Mouse (Mus musculus) liver, adult 2 months (tissue): ENCODE data around the gene Mrrf. TPM values are rescaled to one million over a fixed set of nuclear protein-coding genes. Genes with fewer than 3 reads are reported as not detected.
A peak's percentile ranks its signal among the peaks of the same experiment; 100 is the strongest.

ENCODE experiments used
- DNase-seq: peaks from one replicate; pipeline ENCODE4 v3.0.0-alpha.2; 2011; ENCODE audit warnings: low read depth, low spot score; ENCODE audit errors: extremely low read depth
- H3K27ac ChIP-seq: fragments of 200-500 bp; replicated peaks from 2 replicates; pipeline ENCODE4 v1.5.1; 2012; ENCODE audit warnings: low read depth, mild to moderate bottlenecking, control low read depth, inconsistent platforms, low read length; ENCODE audit not compliant: insufficient read depth
- H3K27me3 ChIP-seq: fragments of 200-500 bp; 2 replicates; pipeline ENCODE4 v1.6.1; 2012; ENCODE audit warnings: mild to moderate bottlenecking, moderate library complexity, low read length, inconsistent platforms; ENCODE audit not compliant: control insufficient read depth, insufficient read depth
- H3K36me3 ChIP-seq: fragments of 200-500 bp; 2 replicates; pipeline ENCODE4 v1.6.1; 2012; ENCODE audit warnings: low read length, inconsistent platforms; ENCODE audit not compliant: control insufficient read depth, insufficient read depth
- H3K4me1 ChIP-seq: fragments of 200-500 bp; 2 replicates; pipeline ENCODE4 v1.6.1; 2011; ENCODE audit warnings: low read length; ENCODE audit not compliant: control insufficient read depth, insufficient read depth
- H3K4me3 ChIP-seq: fragments of 200-500 bp; 2 replicates; pipeline ENCODE4 v1.5.1; 2011; ENCODE audit warnings: low read depth, mild to moderate bottlenecking, control low read depth, low read length, moderate library complexity; ENCODE audit not compliant: insufficient read depth
- H3K79me2 ChIP-seq: fragments of 200-500 bp; 2 replicates; pipeline ENCODE4 v1.6.1; 2012; ENCODE audit warnings: inconsistent platforms, mild to moderate bottlenecking, low read length, moderate library complexity; ENCODE audit not compliant: control insufficient read depth, insufficient read depth
- H3K9ac ChIP-seq: fragments of 200-500 bp; 2 replicates; pipeline ENCODE4 v1.6.1; 2012; ENCODE audit warnings: low read depth, mild to moderate bottlenecking, control low read depth, inconsistent platforms, low read length
- CTCF ChIP-seq: fragments of 200-500 bp; IDR thresholded peaks from 2 replicates; pipeline ENCODE4 v1.5.1; 2011; ENCODE audit warnings: low read depth, low read length, control low read depth
- POLR2A ChIP-seq: fragments of 200-500 bp; IDR thresholded peaks from 2 replicates; pipeline ENCODE4 v1.6.1; 2011; ENCODE audit warnings: low read length, control low read depth; ENCODE audit not compliant: insufficient read depth; ENCODE audit errors: extremely low read depth
- WGBS: fragments of 180-500 bp; shearing (Covaris S2); methylation state at CpG from one replicate; pipeline ENCODE4 v1.1.7; 2018; 5-methylcytosine and 5-hydroxymethylcytosine counted together
- polyA plus RNA-seq: library from polyadenylated mRNA; depleted of rRNA; stranded (reverse); fragments of >200 nt; gene quantifications from 2 replicates; pipeline ENCODE4 v1.2.3, GENCODE M21; 2012
- total RNA-seq: library from RNA; depleted of rRNA; stranded (reverse); fragments of >200 nt; gene quantifications from 2 replicates; pipeline ENCODE4 v1.2.3, GENCODE M21; 2014

The Mrrf gene
- total and polyA plus RNA-seq, 2 experiments = 20.0 to 28.0 TPM

DNA sequence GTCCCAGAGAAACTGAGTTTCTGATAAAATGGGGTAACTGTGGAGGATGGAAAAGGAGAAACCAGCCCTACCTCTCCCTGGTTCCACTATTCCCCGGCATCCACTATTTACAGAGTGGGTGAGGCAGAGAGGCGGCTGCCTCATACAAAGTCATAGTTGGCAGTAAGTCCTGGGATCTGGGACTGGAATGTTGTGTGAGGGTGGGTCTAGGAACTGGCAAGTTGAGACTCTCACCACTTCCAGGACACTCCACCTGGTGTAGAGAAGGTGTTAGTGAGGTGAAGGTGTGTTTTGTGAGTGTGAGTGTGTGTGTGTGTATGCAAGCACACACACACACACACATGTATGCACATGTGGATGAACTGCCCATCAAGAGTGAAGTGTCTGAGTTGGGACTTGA, 64.6 kb downstream of the Mrrf start:
- H3K79me2 ChIP-seq = no peaks in the 10 kb centered on the region
- H3K9ac ChIP-seq = no peak overlapping the region
- TF ChIP-seq CTCF (no peak), POLR2A (no peak)
- H3K27ac ChIP-seq = no peak overlapping the region
- 47% methylated on average over 2 of the region's 2 CpGs for WGBS
- peaks cover 3% of the 10 kb centered on the region; the same call in 1 of the 2 replicates for H3K27me3 ChIP-seq
- H3K4me1 ChIP-seq = no peaks in the 10 kb centered on the region
- no peak for DNase-seq
- no peak overlapping the region for H3K4me3 ChIP-seq
- no peaks in the 10 kb centered on the region for H3K36me3 ChIP-seq

- no peaks in the 10 kb centered on the region for H3K79me2 ChIP-seq
- DNase-seq = no peak
- TF ChIP-seq POLR2A = no peak
- no peak for TF ChIP-seq CTCF
- peaks cover 5% of the 10 kb centered on the region; the same call in 1 of the 2 replicates for H3K27me3 ChIP-seq
- 38% methylated on average over 18 of the region's 18 CpGs for WGBS
- no peak overlapping the region for H3K27ac ChIP-seq
- no peaks in the 10 kb centered on the region for H3K36me3 ChIP-seq
- no peak overlapping the region for H3K4me3 ChIP-seq
- no peaks in the 10 kb centered on the region for H3K4me1 ChIP-seq
- H3K9ac ChIP-seq = no peak overlapping the region
Observed at GRCm38 (mm10) chr2:36201756-36202610, 65.8 kb downstream of the Mrrf start.

GRCm38 (mm10) chr2:36202611-36202880, 66.4 kb downstream of the Mrrf start:
- Histone ChIP-seq H3K27ac (no peak overlapping the region), H3K27me3 (peaks cover 5% of the 10 kb centered on the region; the same call in 1 of the 2 replicates), H3K4me1 (no peaks in the 10 kb centered on the region), H3K79me2 (no peaks in the 10 kb centered on the region), H3K9ac (no peak overlapping the region), H3K4me3 (no peak overlapping the region), H3K36me3 (no peaks in the 10 kb centered on the region)
- 20% methylated on average over 5 of the region's 5 CpGs for WGBS
- DNase-seq = no peak
- TF ChIP-seq CTCF (no peak), POLR2A (no peak)

DNA sequence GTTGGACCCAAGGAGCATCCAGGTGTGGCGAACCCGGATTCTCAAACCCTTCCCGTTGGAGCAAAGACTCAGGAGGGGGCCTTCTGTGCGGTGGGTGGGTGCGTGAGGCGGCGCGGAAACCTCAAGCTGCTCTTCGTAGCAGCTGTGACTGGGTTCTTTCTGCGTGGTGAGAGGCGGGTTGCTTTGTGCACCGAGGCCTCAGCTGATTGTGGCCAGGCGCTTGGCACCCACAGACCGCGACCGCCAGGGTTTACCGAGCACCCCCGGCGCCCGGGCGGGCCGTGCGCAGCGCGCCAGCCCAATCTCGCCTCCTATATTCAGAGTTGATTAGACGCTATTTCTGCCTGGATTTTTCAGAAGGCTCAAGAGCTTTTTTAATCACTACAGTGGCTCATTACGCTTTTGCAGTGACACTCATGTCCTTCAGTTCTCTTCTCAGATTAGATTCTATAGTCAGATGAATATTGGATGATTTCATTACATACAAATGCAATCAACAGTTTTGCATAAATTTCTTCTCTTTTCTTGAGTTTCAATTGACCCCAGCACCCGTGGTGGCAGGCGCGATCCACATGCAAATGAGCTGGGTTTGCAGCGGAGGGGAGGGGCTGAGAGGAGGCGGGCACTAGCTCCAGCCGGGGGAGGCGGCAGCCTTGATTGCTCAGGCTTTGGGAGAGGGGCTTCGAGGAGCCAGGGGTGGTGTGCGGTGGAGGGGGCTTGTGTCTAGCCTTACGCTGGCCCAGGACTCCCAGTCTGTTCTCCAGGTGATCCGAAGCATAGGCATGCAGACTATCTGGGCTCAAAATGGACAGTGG, 67.0 kb downstream of the Mrrf start:
- no peaks in the 10 kb centered on the region for H3K4me1 ChIP-seq
- no peaks in the 10 kb centered on the region for H3K79me2 ChIP-seq
- TF ChIP-seq CTCF = no peak
- TF ChIP-seq POLR2A = no peak
- no peak for DNase-seq
- H3K36me3 ChIP-seq = no peaks in the 10 kb centered on the region
- peak overlapping the region; percentile 21; the same call in 1 of the 2 replicates for H3K4me3 ChIP-seq
- H3K9ac ChIP-seq = no peak overlapping the region
- WGBS = 4% methylated on average over 39 of the region's 39 CpGs
- H3K27me3 ChIP-seq = peaks cover 5% of the 10 kb centered on the region; the same call in 1 of the 2 replicates
- no peak overlapping the region for H3K27ac ChIP-seq

- no peaks in the 10 kb centered on the region for H3K4me1 ChIP-seq
- H3K36me3 ChIP-seq = no peaks in the 10 kb centered on the region
- H3K9ac ChIP-seq = no peak overlapping the region
- DNase-seq = no peak
- TF ChIP-seq POLR2A = no peak
- no peak for TF ChIP-seq CTCF
- H3K4me3 ChIP-seq = no peak overlapping the region
- H3K27ac ChIP-seq = no peak overlapping the region
- no peaks in the 10 kb centered on the region for H3K79me2 ChIP-seq
- H3K27me3 ChIP-seq = peaks cover 5% of the 10 kb centered on the region; the same call in 1 of the 2 replicates
- WGBS = 80% methylated on average over 4 of the region's 4 CpGs
Observed at GRCm38 (mm10) chr2:36204595-36204994, 68.4 kb downstream of the Mrrf start.
